Mouse (Mus musculus) olfactory bulb, adult 2 months (tissue): ENCODE data around the gene Gm5799.
"Not testable (repeated sequence)": the region's sequence is repeated elsewhere in the genome, so short reads cannot be mapped to it uniquely, and the experiment has no call there.

Experiments
- CTCF ChIP-seq: fragments of 200-500 bp; IDR thresholded peaks from 2 replicates; pipeline ENCODE4 v1.5.1; 2012; ENCODE audit warnings: low read depth, mild to moderate bottlenecking, low read length, moderate library complexity; ENCODE audit not compliant: insufficient read depth
- POLR2A ChIP-seq: fragments of 200-500 bp; IDR thresholded peaks from 2 replicates; pipeline ENCODE4 v1.6.1; 2012; ENCODE audit warnings: mild to moderate bottlenecking, low read depth, low read length, moderate library complexity; ENCODE audit not compliant: insufficient read depth

DNA sequence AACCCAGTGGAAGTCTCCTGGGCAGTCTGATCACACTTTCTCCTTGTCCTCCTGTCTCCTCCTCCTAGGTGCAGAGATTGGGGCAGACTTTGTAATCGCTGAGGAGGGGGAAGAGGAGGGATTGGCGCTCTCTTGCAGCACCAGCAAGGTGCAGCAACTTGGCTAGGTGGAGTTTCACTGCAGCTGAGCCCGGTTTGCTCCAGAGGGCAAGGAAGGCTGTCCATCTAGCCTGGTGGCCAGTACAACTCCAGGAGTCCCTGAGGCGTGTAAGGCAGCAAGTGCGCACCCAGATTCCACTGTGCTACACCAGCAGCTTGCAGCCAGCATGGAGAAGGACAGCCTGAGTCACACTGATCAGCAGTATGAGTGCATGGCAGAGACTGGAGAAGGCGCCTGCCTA, 11.0 kb upstream of the Gm5799 start:
- not testable (repeated sequence) for TF ChIP-seq POLR2A, CTCF
